Mouse (Mus musculus): ENCODE results near the gene H2-M5.
"Not testable (repeated sequence)": the region's sequence is repeated elsewhere in the genome, so short reads cannot be mapped to it uniquely, and the experiment has no call there.

H2-M5 gene

DNA sequence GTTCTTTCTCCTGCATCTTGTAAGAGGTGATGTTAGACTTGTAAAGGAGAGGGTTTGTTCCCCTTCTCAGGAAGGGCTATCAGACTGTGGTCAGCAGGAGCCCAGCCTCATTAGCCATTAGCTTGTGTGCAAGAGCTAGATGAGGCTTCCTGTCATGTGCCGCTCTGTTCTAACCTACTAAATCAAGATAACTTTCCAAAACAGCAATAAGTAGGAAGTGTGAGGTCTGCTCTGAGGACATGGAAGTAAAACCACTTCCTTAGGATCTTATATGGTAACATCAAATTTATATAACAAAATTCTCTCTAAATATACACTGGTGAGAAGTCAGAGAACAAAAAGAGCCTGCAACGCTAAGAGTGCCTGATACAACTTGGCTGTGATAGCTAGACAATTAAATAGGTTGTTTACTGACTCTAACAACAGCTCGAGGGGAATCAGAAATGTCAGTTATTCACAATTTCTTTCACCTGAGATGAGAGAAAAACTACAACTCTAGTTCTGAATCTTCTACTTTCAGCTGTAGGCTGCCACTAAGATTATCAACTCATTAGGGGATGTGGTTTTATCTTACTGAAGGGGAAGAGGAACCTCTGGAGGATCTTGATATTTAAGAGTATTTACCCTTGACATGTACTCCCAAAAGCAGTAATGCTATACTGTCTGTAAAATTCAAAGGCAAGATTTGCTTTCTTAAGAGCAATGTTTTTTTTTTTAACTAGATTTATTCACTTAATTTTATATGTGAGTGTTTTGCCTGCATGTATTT is 3.2 kb upstream of the H2-M5 start:
- no peak for DNase-seq

DNA sequence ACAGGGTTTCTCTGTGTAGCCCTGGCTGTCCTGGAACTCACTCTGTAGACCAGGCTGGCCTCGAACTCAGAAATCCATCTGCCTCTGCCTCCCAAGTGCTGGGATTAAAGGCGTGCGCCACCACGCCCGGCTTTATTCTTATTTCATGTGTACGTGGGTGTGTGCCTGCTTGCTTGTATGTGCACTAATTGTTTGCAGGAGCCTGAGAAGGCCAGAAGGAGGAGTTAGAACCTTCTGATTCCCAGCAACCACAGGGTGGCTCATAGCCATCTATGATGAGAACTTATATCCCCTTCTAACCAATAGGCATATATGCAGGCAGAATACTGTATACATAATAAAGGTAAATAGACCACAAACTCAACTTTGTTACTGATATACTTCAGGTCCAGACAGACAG is 1.3 kb upstream of the H2-M5 start:
- DNase-seq: not testable (repeated sequence)

- DNase-seq: no peak
These were observed 862 bp downstream of the H2-M5 start for GRCm38 (mm10) chr17:36988475-36988874.

DNA sequence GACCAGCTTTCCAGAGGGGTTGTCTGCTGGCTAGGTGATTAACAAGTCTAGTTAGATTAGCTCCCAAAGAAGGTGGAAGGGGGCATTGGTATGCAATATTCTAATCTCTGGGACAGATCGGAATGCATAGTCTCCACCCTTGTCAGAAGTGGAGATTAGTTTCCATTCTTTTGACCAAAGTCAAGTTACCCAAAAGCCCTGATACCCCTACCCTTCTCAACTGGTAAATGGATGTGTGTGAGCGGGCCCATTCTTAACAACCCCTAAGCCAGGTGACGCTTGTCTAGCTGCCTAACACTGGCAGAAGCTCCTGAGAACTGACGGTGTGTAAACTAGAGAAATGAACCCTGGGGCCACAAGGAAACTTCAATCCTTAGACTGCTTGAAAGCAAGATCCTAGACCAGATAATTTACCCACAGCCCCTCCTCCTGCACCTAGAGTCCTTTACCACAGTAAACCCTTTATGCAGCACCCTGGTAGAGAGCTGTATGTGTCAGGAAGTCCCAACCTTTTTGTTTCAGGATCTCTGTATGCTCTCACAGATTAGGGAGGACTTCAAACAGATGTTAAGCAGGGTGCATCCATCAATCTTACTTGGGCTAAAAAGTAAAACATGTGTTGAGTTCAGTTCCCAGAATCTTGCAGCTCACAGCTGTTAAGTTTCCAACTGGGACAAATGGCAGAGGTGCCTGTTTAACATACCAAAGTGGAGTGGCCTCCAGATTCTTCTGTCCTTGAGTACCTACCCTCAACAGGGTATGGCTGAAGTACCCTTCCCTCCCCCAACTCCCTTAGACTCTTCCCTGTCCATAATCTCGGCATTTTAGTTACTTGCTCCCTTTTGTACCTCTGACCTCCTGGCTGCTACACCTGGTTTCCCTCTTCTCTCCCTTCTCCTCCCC is 6.8 kb downstream of the H2-M5 start:
- DNase-seq: no peak

- no peak for DNase-seq
These were observed 7.5 kb downstream of the H2-M5 start for GRCm38 (mm10) chr17:36981845-36982244.

- no peak for DNase-seq
These were observed 8.0 kb downstream of the H2-M5 start, which contains the start of gene 2410137M14Rik for GRCm38 (mm10) chr17:36981221-36981813. TSS of gene 2410137M14Rik (minus strand) at chr17:36981237.

GRCm38 (mm10) chr17:36973271-36973787 is 16.0 kb downstream of the H2-M5 start:
- no peak for DNase-seq

GRCm38 (mm10) chr17:36972791-36973190 is 16.5 kb downstream of the H2-M5 start:
- DNase-seq: no peak

DNA sequence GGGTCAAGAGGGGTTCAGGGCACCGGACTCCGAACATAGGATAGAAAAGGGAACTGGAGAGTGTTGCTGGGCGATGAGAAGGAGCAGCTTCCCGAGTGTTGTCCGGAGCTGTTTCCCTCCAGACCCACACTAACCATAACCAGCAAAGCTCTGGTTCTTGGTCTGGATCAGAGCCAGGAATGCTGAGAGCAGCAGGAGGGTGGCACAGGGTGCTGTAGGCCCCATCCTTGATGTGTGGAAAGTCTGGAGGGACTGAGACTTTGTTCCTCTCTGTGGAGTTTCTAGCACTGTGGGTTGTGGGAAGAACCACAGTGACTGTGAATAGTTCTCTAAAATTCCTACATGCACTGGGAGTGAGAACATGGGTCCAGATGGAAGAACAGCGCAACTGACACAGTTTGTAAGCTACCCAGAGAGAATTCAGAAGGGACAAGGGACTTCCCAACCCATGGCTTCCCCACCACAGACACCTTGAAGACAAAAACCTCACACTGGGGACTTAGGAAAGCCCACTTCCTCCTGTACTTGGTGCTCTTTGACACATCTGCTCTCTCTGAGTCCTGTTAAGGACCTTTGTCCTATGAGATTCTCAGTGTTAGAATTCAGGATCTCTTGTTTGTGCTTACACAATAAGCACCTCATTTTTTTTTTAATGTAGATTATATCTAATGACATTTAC is 18.0 kb downstream of the H2-M5 start:
- DNase-seq: no peak

- no peak for DNase-seq
These were observed 18.9 kb downstream of the H2-M5 start for GRCm38 (mm10) chr17:36970316-36970890.

DNA sequence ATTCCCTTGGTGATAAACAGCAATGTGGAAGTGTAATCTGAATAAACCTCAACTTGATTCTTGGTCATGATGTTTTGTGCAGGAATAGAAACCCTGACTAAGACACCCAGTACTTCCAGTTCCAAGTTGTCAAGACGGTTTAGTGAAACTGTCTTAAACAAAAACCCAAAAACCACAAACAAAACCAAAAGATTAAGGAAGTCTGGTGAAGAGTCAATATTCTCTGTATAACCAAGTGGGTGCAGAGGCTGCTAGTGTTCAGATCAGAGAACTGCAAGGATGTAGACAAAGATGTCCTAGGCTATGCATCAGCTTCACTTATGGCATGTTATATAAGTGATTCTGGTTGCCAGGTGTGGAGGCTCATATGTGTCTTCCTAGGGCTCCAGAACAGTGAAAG is 22.5 kb downstream of the H2-M5 start:
- DNase-seq: no peak

DNA sequence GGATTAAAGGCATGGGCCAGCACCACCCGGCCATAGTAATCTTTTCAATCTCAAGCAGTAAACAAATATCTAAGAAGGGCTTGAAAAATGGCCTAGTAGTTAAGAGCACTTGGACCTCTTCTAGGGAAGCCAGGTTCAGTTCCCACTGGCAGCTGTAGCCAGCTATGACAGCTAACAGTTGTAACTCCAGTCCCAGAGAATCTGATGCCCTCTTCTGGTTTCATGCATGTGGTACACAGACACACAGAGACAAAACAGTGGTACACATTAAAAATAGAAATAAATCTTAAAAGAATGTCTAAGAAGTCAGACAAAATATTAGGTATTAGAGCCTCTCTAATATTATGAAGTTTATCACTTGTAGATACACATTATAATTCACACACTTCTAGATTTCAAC is 28.2 kb downstream of the H2-M5 start:
- DNase-seq: no peak

DNA sequence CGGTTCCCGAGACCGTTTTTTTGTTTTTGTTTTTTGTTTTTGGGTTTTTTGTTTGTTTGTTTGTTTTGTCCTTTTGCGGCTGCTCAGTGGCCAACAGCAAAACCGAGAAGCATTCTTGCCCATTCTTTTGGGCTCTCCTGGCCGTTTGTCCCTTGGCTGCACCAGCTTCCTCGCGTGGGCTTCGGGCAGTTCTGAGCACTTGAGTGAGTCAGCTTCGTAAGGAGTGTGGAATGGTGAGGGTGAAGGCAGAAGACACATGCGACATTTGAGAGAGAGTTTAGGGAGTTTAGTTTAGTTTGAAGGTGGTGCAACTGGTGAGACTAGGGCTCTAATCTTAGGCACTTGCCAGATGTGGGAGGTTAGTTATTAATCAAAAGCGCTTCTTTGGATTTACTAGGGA is 30.5 kb downstream of the H2-M5 start:
- no peak for DNase-seq

DNA sequence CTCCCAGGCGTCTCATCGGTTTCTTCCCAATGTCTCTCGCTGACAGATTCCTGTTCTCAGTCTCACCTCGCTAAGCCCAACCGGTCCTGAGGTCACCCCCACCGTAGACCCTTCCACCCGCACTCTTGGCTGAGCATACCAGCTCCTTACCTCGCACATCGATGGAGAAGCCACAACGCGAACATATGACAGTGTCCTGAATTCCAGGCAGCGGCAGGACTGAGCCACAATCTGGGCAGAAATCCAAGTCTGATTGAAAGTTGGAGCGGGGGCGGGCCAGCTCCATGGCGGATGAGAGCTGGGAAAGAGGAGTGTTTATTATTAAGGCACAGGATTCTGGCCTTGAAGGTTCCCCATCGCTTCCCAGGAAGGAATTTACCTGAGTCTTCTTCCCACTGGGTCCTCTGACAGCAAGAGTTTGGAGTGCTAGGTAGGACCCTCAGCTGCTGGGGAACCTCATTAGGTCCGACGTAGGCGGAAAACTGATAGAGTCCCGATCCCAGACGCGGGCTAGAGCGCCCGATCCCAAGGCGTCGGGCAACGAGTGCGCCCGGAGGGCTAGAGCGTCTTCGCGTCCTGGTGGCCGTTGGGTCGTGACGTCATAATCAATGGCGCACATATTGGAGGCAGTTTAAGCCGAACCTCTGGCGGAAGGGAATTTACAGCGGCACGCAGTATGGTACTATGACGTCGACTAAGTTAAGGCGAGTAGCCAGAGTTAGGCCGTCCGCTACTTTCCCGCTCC is 31.2 kb downstream of the H2-M5 start, which contains the start of the genes Znrd1 and Znrd1as:
TSS of gene Znrd1 (minus strand) at position 561 of the 745 bp plus-strand sequence.
TSS of gene Znrd1as (plus strand) at position 594 of the 745 bp plus-strand sequence.
- DNase-seq: peak; percentile 89

DNA sequence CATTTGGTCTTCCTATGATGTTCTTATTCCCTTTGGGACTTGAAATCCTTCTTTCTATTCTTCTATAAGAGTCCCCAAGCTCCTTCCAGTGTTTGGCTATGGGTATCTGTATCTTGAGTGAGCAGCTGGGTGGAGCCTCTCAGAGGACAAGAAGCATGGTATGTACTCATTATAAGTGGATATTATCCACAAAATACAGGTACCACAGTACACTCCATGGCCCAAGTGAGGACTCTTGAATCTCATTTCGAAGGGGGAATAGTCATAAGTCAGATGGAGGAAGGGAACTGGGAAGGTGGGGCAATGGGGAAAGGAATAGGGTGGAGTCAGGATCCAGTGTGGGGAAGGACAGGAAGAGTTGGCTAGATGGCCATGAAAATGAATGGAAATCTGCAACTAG is 36.3 kb downstream of the H2-M5 start:
- no peak for DNase-seq

GRCm38 (mm10) chr17:36952631-36953030 is 36.7 kb downstream of the H2-M5 start:
- no peak for DNase-seq

GRCm38 (mm10) chr17:36950981-36951947 is 38.1 kb downstream of the H2-M5 start, which contains the start of gene Ppp1r11:
TSS of gene Ppp1r11 (minus strand) at chr17:36951741.
- peak; percentile 91 for DNase-seq

GRCm38 (mm10) chr17:36949265-36949664 is 40.1 kb downstream of the H2-M5 start:
- DNase-seq: no peak

DNA sequence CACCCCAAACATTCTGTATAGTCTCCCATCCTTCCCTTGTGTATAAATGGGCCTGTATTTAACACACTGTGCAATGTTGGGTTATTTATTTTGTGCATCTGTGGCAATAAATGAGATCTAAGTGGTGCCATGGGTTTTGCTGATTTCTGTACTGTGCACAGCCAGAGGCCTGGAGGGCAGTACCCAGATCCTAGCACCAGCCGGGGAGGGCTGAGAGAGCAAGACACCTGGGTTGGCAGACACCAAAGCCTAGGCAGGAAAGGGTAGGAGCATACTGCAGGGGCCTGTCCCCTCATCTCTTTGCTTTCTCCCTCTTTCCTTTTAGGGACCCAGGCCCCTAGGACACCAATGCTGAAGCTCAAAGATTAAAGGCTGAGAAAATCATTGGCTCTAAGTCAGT is 41.1 kb downstream of the H2-M5 start:
- no peak for DNase-seq

Measured in right cerebral cortex, postnatal 4 days (tissue).